Mouse (Mus musculus) layer of hippocampus, postnatal 14 days (tissue): ENCODE measurements around the gene Gpr149. TPM values are rescaled to one million over a fixed set of nuclear protein-coding genes. Genes with fewer than 3 reads are reported as not detected.

Source experiments
- DNase-seq, 2 experiments: peaks; one replicate each; pipeline ENCODE4 v3.0.0; 2021 to 2022; ENCODE audit warnings: low spot score in 2 of 2, mixed read lengths in 1 of 2
- long read RNA-seq, 2 experiments: library from polyadenylated mRNA; stranded (forward); transcript quantifications; one replicate each; pipeline ENCODE4 v2.0.0; 2021
- total RNA-seq, 2 experiments: library from RNA; stranded (reverse); gene quantifications; 2 replicates each; pipeline ENCODE4 v1.2.3; 2021

Gpr149 gene
- 1 to 10 TPM in 1 of 2 experiments, under 1 TPM in 1; 0.94 to 1.0 TPM for total RNA-seq
- long read RNA-seq, experiment 1, full-length matches to known transcripts, result 1 of 1 reads
- long read RNA-seq, experiment 1, partial matches to known transcripts, result 0 of 1 reads
- long read RNA-seq, experiment 1, other reads (novel, unspliced or antisense), result 0 of 1 reads
- long read RNA-seq, experiment 2, full-length matches to known transcripts, result 1 of 2 reads
- long read RNA-seq, experiment 2, partial matches to known transcripts, result 0 of 2 reads
- long read RNA-seq, experiment 2, other reads (novel, unspliced or antisense), result 1 of 2 reads

- DNase-seq, result no peak
Measured at GRCm38 (mm10) chr3:62604973-62605372, at the start of gene Gpr149. Gene Gpr149 (minus strand): TSS chr3:62605140.

GRCm38 (mm10) chr3:62650551-62650950, 45.6 kb upstream of the Gpr149 start:
- DNase-seq, result no peak

- DNase-seq, result no peak
Measured at GRCm38 (mm10) chr3:62610861-62611260, 5.9 kb upstream of the Gpr149 start.

GRCm38 (mm10) chr3:62605931-62606330, 991 bp upstream of the Gpr149 start:
- no peak for DNase-seq

GRCm38 (mm10) chr3:62604047-62604391, 921 bp downstream of the Gpr149 start:
- no peak for DNase-seq

- peak in 1 of 2 experiments; percentile 17 for DNase-seq
Measured at GRCm38 (mm10) chr3:62603231-62604046, 1.5 kb downstream of the Gpr149 start.

- DNase-seq, result no peak
Measured at GRCm38 (mm10) chr3:62602466-62602865, 2.5 kb downstream of the Gpr149 start.

GRCm38 (mm10) chr3:62594842-62595241, 10.1 kb downstream of the Gpr149 start:
- no peak for DNase-seq

GRCm38 (mm10) chr3:62585072-62585471, 19.9 kb downstream of the Gpr149 start:
- no peak for DNase-seq

- no peak for DNase-seq
Measured at GRCm38 (mm10) chr3:62527593-62527992, 77.3 kb downstream of the Gpr149 start.

GRCm38 (mm10) chr3:62527160-62527559, 77.8 kb downstream of the Gpr149 start:
- peak in 1 of 2 experiments; percentile 49 for DNase-seq

- DNase-seq, result no peak
Measured at GRCm38 (mm10) chr3:62507206-62507647, 97.7 kb downstream of the Gpr149 start.

- peak; percentile 96 to 98 for DNase-seq
Measured at GRCm38 (mm10) chr3:62506488-62507205, 98.3 kb downstream of the Gpr149 start, which contains the start of gene Dhx36. Gene Dhx36 (minus strand): TSS chr3:62507004.

GRCm38 (mm10) chr3:62505166-62505900, 99.6 kb downstream of the Gpr149 start:
- no peak for DNase-seq

- no peak for DNase-seq
Measured at GRCm38 (mm10) chr3:62499327-62499726, 105.6 kb downstream of the Gpr149 start.

- no peak for DNase-seq
Measured at GRCm38 (mm10) chr3:62492568-62492967, 112.4 kb downstream of the Gpr149 start.

GRCm38 (mm10) chr3:62484340-62484739, 120.6 kb downstream of the Gpr149 start:
- no peak for DNase-seq
